25 mouse cellular contexts compared by ENCODE assay signal in the genomic region with DNA sequence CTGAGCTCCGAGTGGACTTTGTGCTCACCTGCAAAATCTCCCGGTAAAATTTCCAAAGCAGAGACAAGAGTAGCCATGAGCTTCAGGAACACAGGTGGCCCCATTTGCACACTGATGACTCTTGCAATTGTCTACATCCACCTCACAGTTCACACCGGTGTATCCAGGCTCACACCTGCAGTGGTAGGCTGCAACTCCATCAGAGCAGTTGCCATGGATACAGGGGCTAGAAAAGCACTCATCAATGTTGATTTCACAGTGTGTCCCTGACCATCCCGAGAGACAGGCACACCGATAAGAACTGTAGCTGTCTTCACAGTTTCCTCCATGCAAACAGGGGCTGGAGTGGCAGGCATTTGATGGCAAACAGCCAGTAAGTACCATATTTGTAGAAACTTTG.
A peak's percentile ranks its signal among the peaks of the same experiment; 100 is the strongest.
DNase-seq lines count a peak whose midpoint lies in the region; ATAC-seq and TF ChIP-seq lines count a peak whose summit lies in the region.
"Had no signal": no experiment of that assay in that cellular context is flagged by ENCODE, and none has a peak within 500 bp of the region (broad histone marks: within the 10 kb centered on the region; RNA-seq: fewer than 3 reads in every experiment).

No protein-coding gene starts in this region.

- no peaks in the 10 kb centered on the region for H3K9me3 ChIP-seq in forebrain, embryonic 12.5 days
- no peaks in the 10 kb centered on the region for H3K9me3 ChIP-seq in forebrain, embryonic 15.5 days
- H3K9me3 ChIP-seq in lung, embryonic 14.5 days (ENCODE audit: low read depth, low read length), result no peaks in the 10 kb centered on the region
- no peaks in the 10 kb centered on the region for H3K9me3 ChIP-seq in neural tube, embryonic 14.5 days (ENCODE audit: control insufficient read depth, low read length)
- H3K9me3 ChIP-seq: embryonic facial prominence, embryonic 15.5 days; heart, embryonic 10.5 days; hindbrain, embryonic 13.5 days had no signal

- no peak overlapping the region for H3K9ac ChIP-seq in forebrain, embryonic 12.5 days
- H3K9ac ChIP-seq in forebrain, embryonic 15.5 days (replicated peaks), result no peak overlapping the region
- H3K9ac ChIP-seq in lung, embryonic 14.5 days, result no peak overlapping the region
- H3K9ac ChIP-seq in neural tube, embryonic 14.5 days (replicated peaks; ENCODE audit: low read depth, low read length), result no peak overlapping the region
- H3K9ac ChIP-seq: embryonic facial prominence, embryonic 15.5 days; hindbrain, embryonic 13.5 days had no signal

- DNase-seq in lung, embryonic 14.5 days, result peak; percentile 21
- DNase-seq in lung, postnatal 25 days (ENCODE audit: low spot score), result no peak
- no peak for DNase-seq in neural tube, embryonic 10.5 days (ENCODE audit: extremely low spot score, low spot score)
- DNase-seq: adrenal gland, adult 2 months; adrenal gland, postnatal 25 days; cerebellum, adult 11 months; cerebellum, adult 8-10 months; cerebellum, postnatal 14 days; embryo, embryonic 11 days; gastrocnemius, postnatal 10 days; heart, adult 18-20 months; heart, postnatal 10 days; heart, postnatal 4 days had no signal

- H3K27ac ChIP-seq in forebrain, embryonic 12.5 days, result no peak overlapping the region
- no peak overlapping the region for H3K27ac ChIP-seq in forebrain, embryonic 15.5 days (replicated peaks)
- H3K27ac ChIP-seq in lung, embryonic 14.5 days (ENCODE audit: low read depth), result no peak overlapping the region
- no peak overlapping the region for H3K27ac ChIP-seq in neural tube, embryonic 14.5 days (ENCODE audit: low read depth, low read length)
- H3K27ac ChIP-seq: embryonic facial prominence, embryonic 15.5 days; heart, embryonic 10.5 days; hindbrain, embryonic 13.5 days had no signal

- WGBS in forebrain, embryonic 12.5 days, result 64% methylated on average over 5 of the region's 5 CpGs
- 60% methylated on average over 5 of the region's 5 CpGs for WGBS in forebrain, embryonic 15.5 days
- 57% methylated on average over 5 of the region's 5 CpGs for WGBS in lung, embryonic 14.5 days
- WGBS in neural tube, embryonic 14.5 days, result 52% methylated on average over 5 of the region's 5 CpGs

- H3K4me1 ChIP-seq in forebrain, embryonic 12.5 days, result no peaks in the 10 kb centered on the region
- no peaks in the 10 kb centered on the region for H3K4me1 ChIP-seq in forebrain, embryonic 15.5 days
- peaks cover 10% of the 10 kb centered on the region; the same call in 1 of the 2 replicates for H3K4me1 ChIP-seq in lung, embryonic 14.5 days (ENCODE audit: insufficient read depth)
- H3K4me1 ChIP-seq in neural tube, embryonic 14.5 days (ENCODE audit: control insufficient read depth, insufficient read depth, low read length), result no peaks in the 10 kb centered on the region
- H3K4me1 ChIP-seq: embryonic facial prominence, embryonic 15.5 days; heart, embryonic 10.5 days; hindbrain, embryonic 13.5 days had no signal

- H3K4me2 ChIP-seq in forebrain, embryonic 12.5 days, result no peak overlapping the region
- H3K4me2 ChIP-seq in forebrain, embryonic 15.5 days (replicated peaks), result no peak overlapping the region
- no peak overlapping the region for H3K4me2 ChIP-seq in lung, embryonic 14.5 days
- H3K4me2 ChIP-seq in neural tube, embryonic 14.5 days (ENCODE audit: low read depth, low read length), result no peak overlapping the region
- H3K4me2 ChIP-seq: embryonic facial prominence, embryonic 15.5 days; hindbrain, embryonic 13.5 days had no signal

- ATAC-seq in forebrain, embryonic 12.5 days (ENCODE audit: low FRiP score), result 0 out of 2 replicates have a peak, but pooled peaks have one; percentile 39
- ATAC-seq in forebrain, embryonic 15.5 days (replicated peaks), result no peak
- no peak for ATAC-seq in lung, embryonic 14.5 days (ENCODE audit: insufficient read depth)
- ATAC-seq in neural tube, embryonic 14.5 days (ENCODE audit: low read depth), result 0 out of 2 replicates have a peak, but pooled peaks have one; percentile 41
- no peak for ATAC-seq in CD4-positive, CD25-positive, alpha-beta regulatory T cell, adult 4 months
- ATAC-seq: forebrain, embryonic 14.5 days; inflammation-experienced regulatory T-cells, adult 6 months; Patski had no signal

- no peak for TF ChIP-seq CTCF in lung, embryonic 14.5 days (IDR thresholded peaks at IDR 0.05; ENCODE audit: low read depth)

- no peak overlapping the region for H3K4me3 ChIP-seq in forebrain, embryonic 12.5 days (replicated peaks)
- no peak overlapping the region for H3K4me3 ChIP-seq in forebrain, embryonic 15.5 days
- H3K4me3 ChIP-seq in lung, embryonic 14.5 days (ENCODE audit: low read depth, low read length), result no peak overlapping the region
- no peak overlapping the region for H3K4me3 ChIP-seq in neural tube, embryonic 14.5 days (ENCODE audit: low read depth, low read length)
- H3K4me3 ChIP-seq: embryonic facial prominence, embryonic 15.5 days; erythroblast, embryonic 14.5 days; heart, embryonic 10.5 days; hindbrain, embryonic 13.5 days had no signal

- H3K36me3 ChIP-seq in forebrain, embryonic 12.5 days (replicated peaks), result no peaks in the 10 kb centered on the region
- no peaks in the 10 kb centered on the region for H3K36me3 ChIP-seq in forebrain, embryonic 15.5 days
- no peaks in the 10 kb centered on the region for H3K36me3 ChIP-seq in lung, embryonic 14.5 days (ENCODE audit: insufficient read depth)
- no peaks in the 10 kb centered on the region for H3K36me3 ChIP-seq in neural tube, embryonic 14.5 days (ENCODE audit: control insufficient read depth, insufficient read depth, low read length)
- H3K36me3 ChIP-seq: embryonic facial prominence, embryonic 15.5 days; heart, embryonic 10.5 days; hindbrain, embryonic 13.5 days had no signal

- no peaks in the 10 kb centered on the region for H3K27me3 ChIP-seq in forebrain, embryonic 12.5 days
- H3K27me3 ChIP-seq in forebrain, embryonic 15.5 days, result no peaks in the 10 kb centered on the region
- H3K27me3 ChIP-seq in lung, embryonic 14.5 days (ENCODE audit: insufficient read depth, low read length), result no peaks in the 10 kb centered on the region
- no peaks in the 10 kb centered on the region for H3K27me3 ChIP-seq in neural tube, embryonic 14.5 days (ENCODE audit: control insufficient read depth, insufficient read depth, low read length)
- H3K27me3 ChIP-seq: CH12.LX; embryonic facial prominence, embryonic 15.5 days; hindbrain, embryonic 13.5 days had no signal

Comparison
In these comparisons a context has a peak if more than half of its experiments do, and no peak if none do; other contexts are left out.
1. ATAC-seq: peak in forebrain, embryonic 12.5 days (single experiment) and neural tube, embryonic 14.5 days (single experiment); none in forebrain, embryonic 15.5 days (single experiment), lung, embryonic 14.5 days (single experiment) and CD4-positive, CD25-positive, alpha-beta regulatory T cell, adult 4 months (single experiment).